Mouse (Mus musculus) ES-CJ7 (cell line): Measurements from ENCODE around the gene Ins1.

Experiments used
- DNase-seq: peaks from one replicate; pipeline ENCODE4 v3.0.0; 2011; ENCODE audit warnings: low read depth, low spot score

The Ins1 gene

GRCm38 (mm10) chr19:52263997-52264396 lies at the start of gene Ins1:
TSS of gene Ins1 (plus strand) at chr19:52264297.
- no peak for DNase-seq
